Mouse (Mus musculus) liver, embryonic 14.5 days (tissue): Measurements from ENCODE around the gene Phactr1.

ENCODE experiments used
- CTCF ChIP-seq: IDR thresholded peaks from 2 replicates; pipeline ENCODE4 v1.5.1; 2016; ENCODE audit warnings: antibody characterized with exemption, low read depth, control low read depth
- EP300 ChIP-seq: IDR thresholded peaks from 2 replicates; pipeline ENCODE4 v1.6.1; 2016; ENCODE audit warnings: antibody characterized with exemption, low read depth

DNA sequence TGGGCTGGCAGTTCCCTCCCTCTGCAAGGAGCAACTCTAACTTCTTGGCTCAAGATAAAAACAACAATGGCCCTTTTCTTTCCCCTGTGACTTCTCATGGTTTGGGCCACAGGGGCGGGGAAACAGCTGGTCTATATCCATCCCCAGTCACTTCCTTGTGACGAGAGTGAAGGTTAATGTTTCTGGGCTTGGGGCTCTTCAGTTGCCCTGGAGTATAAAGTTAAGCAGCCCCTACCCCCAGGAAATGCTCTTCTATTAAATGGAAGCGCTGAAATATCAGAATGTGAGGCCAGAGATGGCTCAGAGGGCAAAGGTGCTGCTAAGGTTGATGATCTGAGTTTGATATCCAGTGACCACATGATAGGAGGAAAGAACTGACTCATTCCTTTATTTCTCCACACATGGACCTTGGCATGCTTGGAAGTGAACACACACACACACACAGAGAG lies 324.7 kb downstream of the Phactr1 start:
- TF ChIP-seq EP300: no peak
- TF ChIP-seq CTCF: no peak
